Mouse (Mus musculus): Measurements from ENCODE around the gene Fbxo31. TPM values are rescaled to one million over a fixed set of nuclear protein-coding genes. Genes with fewer than 3 reads are reported as not detected.
"Not testable (repeated sequence)": the region's sequence is repeated elsewhere in the genome, so short reads cannot be mapped to it uniquely, and the experiment has no call there.

The Fbxo31 gene
- polyA plus RNA-seq, 1 experiment from 2014 or later = 39.6 TPM

DNA sequence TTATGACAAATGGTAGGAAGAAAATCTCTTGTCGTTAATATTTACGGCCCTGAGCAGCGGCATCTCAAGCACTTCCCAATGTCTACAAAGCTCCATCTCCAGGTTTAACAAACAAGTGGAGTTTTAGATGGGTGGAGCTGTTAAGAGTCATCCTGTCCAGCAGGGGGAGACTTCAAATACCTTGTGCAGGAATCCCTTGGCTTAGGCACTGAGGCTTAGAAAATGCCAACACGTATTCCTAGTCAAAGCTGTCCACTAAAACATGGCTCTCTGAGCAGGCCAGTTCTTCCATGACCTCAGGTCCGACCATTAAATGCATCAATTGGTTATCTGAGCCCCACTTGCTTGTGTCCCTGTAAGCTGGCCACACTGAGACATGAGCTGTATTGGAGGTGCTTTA is 29.1 kb upstream of the Fbxo31 start:
- H3K4me2 ChIP-seq (ENCODE audit: low read depth, low read length) = no peak overlapping the region
- no peak overlapping the region for H3K27ac ChIP-seq (ENCODE audit: low read depth, low read length)
- H3K36me3 ChIP-seq (ENCODE audit: control insufficient read depth, insufficient read depth, low read length) = peaks cover 59% of the 10 kb centered on the region
- no peaks in the 10 kb centered on the region for H3K4me1 ChIP-seq (ENCODE audit: control insufficient read depth, insufficient read depth, low read length)
- H3K27me3 ChIP-seq (ENCODE audit: control insufficient read depth, insufficient read depth, low read length) = no peaks in the 10 kb centered on the region
- WGBS = 89% methylated on average over 5 of the region's 5 CpGs
- H3K4me3 ChIP-seq (ENCODE audit: low read depth, low read length) = no peak overlapping the region
- no peak for ATAC-seq (ENCODE audit: low read depth)
- H3K9ac ChIP-seq (replicated peaks; ENCODE audit: low read depth, low read length) = no peak overlapping the region
- no peaks in the 10 kb centered on the region for H3K9me3 ChIP-seq (ENCODE audit: control insufficient read depth, low read length)

DNA sequence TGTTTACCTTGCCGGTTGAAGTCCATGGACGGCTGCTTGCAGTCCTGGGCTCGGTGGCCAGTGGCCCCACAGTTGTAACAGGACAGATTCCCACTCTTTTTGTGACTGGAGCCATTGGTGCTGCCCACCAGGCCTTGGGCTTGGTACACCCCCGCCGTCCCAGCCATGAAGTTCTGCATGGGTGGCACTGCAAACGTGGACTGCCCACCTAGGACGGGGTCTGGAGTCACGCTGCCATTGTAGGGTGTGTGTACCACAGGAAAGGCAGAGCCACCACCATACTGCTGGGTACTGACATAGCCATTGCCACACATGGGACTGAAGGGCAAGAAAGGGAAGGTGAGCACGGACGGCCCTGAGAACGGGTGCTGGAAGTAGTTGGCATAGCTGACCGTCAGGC is 25.2 kb upstream of the Fbxo31 start:
- no peak overlapping the region for H3K4me2 ChIP-seq (ENCODE audit: low read depth, low read length)
- no peak overlapping the region for H3K9ac ChIP-seq (replicated peaks; ENCODE audit: low read depth, low read length)
- H3K27ac ChIP-seq (ENCODE audit: low read depth, low read length) = no peak overlapping the region
- H3K27me3 ChIP-seq (ENCODE audit: control insufficient read depth, insufficient read depth, low read length) = no peaks in the 10 kb centered on the region
- peaks cover 83% of the 10 kb centered on the region for H3K36me3 ChIP-seq (ENCODE audit: control insufficient read depth, insufficient read depth, low read length)
- no peak overlapping the region for H3K4me3 ChIP-seq (ENCODE audit: low read depth, low read length)
- no peaks in the 10 kb centered on the region for H3K4me1 ChIP-seq (ENCODE audit: control insufficient read depth, insufficient read depth, low read length)
- no peak for ATAC-seq (ENCODE audit: low read depth)
- no peaks in the 10 kb centered on the region for H3K9me3 ChIP-seq (ENCODE audit: control insufficient read depth, low read length)
- WGBS = 93% methylated on average over 12 of the region's 12 CpGs

DNA sequence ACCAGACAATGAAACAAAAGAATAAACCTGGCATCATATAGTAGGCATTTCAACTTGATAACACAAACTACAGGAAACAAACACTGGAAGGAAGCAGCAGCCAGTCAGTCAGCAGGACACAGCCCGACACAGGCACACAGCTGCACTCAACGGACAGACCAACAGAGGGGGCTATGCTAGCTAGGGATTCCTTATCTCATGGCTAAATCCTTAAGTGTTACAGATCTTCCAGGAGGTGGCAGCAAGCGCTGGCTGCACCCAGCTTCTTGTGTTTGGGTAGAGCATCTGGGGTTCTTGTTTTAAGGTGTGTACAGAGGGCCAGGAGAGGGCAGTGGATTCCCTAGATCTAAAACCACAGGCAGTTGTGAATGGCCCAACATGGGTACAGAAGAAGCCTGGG is 24.3 kb upstream of the Fbxo31 start:
- peak; percentile 36; the same call in 1 of the 2 replicates for ATAC-seq (ENCODE audit: low read depth)
- 33% methylated on average over 3 of the region's 3 CpGs for WGBS

DNA sequence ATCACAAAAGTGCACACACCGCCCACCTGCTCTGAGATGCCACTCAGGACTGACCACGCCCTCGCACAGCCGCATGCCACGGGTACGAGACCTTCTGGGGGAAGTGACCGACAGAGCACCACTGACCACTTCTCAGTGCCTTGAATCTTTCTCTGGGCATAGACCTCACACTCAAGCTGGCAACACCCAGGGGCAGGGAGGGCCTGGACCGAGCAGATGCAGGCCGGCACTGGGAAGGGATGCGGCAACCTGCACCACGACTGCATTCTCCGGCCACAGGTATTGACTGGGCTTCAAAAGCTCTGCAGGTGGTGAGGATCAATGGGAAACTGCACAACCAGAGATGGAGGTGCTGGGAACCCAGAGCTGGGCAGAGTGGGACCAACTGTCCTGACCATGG is 23.8 kb upstream of the Fbxo31 start:
- H3K27me3 ChIP-seq (ENCODE audit: control insufficient read depth, insufficient read depth, low read length) = no peaks in the 10 kb centered on the region
- H3K9me3 ChIP-seq (ENCODE audit: control insufficient read depth, low read length) = no peaks in the 10 kb centered on the region
- H3K4me2 ChIP-seq (ENCODE audit: low read depth, low read length) = no peak overlapping the region
- no peak for ATAC-seq (ENCODE audit: low read depth)
- H3K4me1 ChIP-seq (ENCODE audit: control insufficient read depth, insufficient read depth, low read length) = no peaks in the 10 kb centered on the region
- no peak overlapping the region for H3K27ac ChIP-seq (ENCODE audit: low read depth, low read length)
- no peak overlapping the region for H3K9ac ChIP-seq (replicated peaks; ENCODE audit: low read depth, low read length)
- H3K36me3 ChIP-seq (ENCODE audit: control insufficient read depth, insufficient read depth, low read length) = peaks cover 80% of the 10 kb centered on the region
- H3K4me3 ChIP-seq (ENCODE audit: low read depth, low read length) = no peak overlapping the region
- 96% methylated on average over 12 of the region's 12 CpGs for WGBS

More for the DNA sequence above, 24.3 kb upstream of the Fbxo31 start:
- H3K27ac ChIP-seq (ENCODE audit: low read depth, low read length) = no peak overlapping the region
- H3K9me3 ChIP-seq (ENCODE audit: control insufficient read depth, low read length) = no peaks in the 10 kb centered on the region
- H3K4me1 ChIP-seq (ENCODE audit: control insufficient read depth, insufficient read depth, low read length) = no peaks in the 10 kb centered on the region
- no peak overlapping the region for H3K9ac ChIP-seq (replicated peaks; ENCODE audit: low read depth, low read length)
- no peaks in the 10 kb centered on the region for H3K27me3 ChIP-seq (ENCODE audit: control insufficient read depth, insufficient read depth, low read length)
- no peak overlapping the region for H3K4me3 ChIP-seq (ENCODE audit: low read depth, low read length)
- no peak overlapping the region for H3K4me2 ChIP-seq (ENCODE audit: low read depth, low read length)
- peaks cover 79% of the 10 kb centered on the region for H3K36me3 ChIP-seq (ENCODE audit: control insufficient read depth, insufficient read depth, low read length)

DNA sequence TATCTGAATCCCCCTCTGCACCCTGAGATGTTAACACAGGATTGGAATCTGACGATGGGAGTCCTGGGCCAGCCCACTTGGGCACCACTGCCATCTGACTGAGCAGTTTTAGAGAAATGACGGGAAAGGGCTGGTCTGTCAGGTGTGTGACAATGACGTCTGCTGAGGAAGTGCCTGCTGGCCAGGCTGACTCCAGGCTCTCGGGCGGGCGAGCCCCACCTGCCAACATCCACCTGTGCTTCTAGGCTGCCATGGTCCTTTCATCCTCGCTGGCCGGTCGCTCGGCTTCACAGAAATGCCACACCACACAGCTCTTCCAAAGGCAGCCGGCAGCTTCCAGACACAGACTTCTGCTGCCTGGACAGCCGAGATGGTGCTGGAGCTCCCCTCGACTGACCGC is 21.2 kb upstream of the Fbxo31 start:
- Histone ChIP-seq H3K27me3 (ENCODE audit: control insufficient read depth, insufficient read depth, low read length) (no peaks in the 10 kb centered on the region), H3K4me2 (ENCODE audit: low read depth, low read length) (no peak overlapping the region), H3K4me3 (ENCODE audit: low read depth, low read length) (no peak overlapping the region), H3K9ac (replicated peaks; ENCODE audit: low read depth, low read length) (no peak overlapping the region), H3K4me1 (ENCODE audit: control insufficient read depth, insufficient read depth, low read length) (no peaks in the 10 kb centered on the region), H3K36me3 (ENCODE audit: control insufficient read depth, insufficient read depth, low read length) (peaks cover 68% of the 10 kb centered on the region), H3K27ac (ENCODE audit: low read depth, low read length) (no peak overlapping the region), H3K9me3 (ENCODE audit: control insufficient read depth, low read length) (no peaks in the 10 kb centered on the region)
- 89% methylated on average over 14 of the region's 14 CpGs for WGBS
- no peak for ATAC-seq (ENCODE audit: low read depth)

DNA sequence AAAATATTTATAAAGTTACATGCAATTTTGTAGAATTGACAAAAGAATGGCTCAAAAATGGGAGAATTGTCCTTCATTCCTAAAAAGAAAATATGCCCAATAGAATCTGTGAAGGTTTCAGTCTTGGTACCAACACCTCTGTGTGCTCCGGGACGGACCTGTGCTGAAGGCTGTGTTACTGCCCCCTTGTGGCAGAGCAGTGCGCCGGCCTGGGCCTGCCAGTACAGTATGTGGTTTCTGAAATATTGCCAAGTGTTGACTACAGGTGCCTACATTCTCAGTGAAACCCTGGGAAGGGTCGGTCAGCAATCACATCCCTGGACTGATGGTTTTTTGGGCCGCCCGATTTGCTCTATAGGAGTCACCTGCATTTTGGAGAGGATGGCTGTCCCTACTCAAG is 20.3 kb upstream of the Fbxo31 start:
- Histone ChIP-seq H3K4me2 (ENCODE audit: low read depth, low read length) (no peak overlapping the region), H3K9ac (replicated peaks; ENCODE audit: low read depth, low read length) (no peak overlapping the region), H3K9me3 (ENCODE audit: control insufficient read depth, low read length) (no peaks in the 10 kb centered on the region), H3K36me3 (ENCODE audit: control insufficient read depth, insufficient read depth, low read length) (peaks cover 67% of the 10 kb centered on the region), H3K4me3 (ENCODE audit: low read depth, low read length) (no peak overlapping the region), H3K27ac (ENCODE audit: low read depth, low read length) (no peak overlapping the region), H3K27me3 (ENCODE audit: control insufficient read depth, insufficient read depth, low read length) (no peaks in the 10 kb centered on the region), H3K4me1 (ENCODE audit: control insufficient read depth, insufficient read depth, low read length) (no peaks in the 10 kb centered on the region)
- peak; percentile 68; the same call in 1 of the 2 replicates for ATAC-seq (ENCODE audit: low read depth)
- 33% methylated on average over 7 of the region's 7 CpGs for WGBS

DNA sequence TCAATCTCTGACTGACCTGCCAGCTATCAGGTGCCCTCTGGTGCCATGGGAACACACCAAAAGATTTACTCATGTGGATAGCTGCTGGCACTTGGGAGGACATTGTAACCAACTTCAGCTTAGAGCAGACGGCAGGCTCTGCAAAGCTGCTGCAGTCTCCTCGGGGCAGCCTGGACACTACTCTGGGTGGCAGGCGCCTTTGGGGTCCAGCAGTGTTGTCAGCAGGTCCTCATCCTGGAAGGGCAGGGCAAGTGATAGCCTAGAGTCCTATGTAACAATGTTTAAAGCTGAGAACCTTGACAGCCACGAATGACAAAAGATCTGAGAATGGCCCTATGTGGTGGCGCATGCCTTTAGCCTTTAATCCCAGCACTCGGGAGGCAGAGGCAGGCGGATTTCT is 19.6 kb upstream of the Fbxo31 start:
- whole genome bisulfite sequencing = 95% methylated on average over 7 of the region's 7 CpGs
- Histone ChIP-seq H3K4me2 (ENCODE audit: low read depth, low read length) (no peak overlapping the region), H3K4me1 (ENCODE audit: control insufficient read depth, insufficient read depth, low read length) (no peaks in the 10 kb centered on the region), H3K27ac (ENCODE audit: low read depth, low read length) (no peak overlapping the region), H3K9me3 (ENCODE audit: control insufficient read depth, low read length) (no peaks in the 10 kb centered on the region), H3K36me3 (ENCODE audit: control insufficient read depth, insufficient read depth, low read length) (peaks cover 68% of the 10 kb centered on the region), H3K4me3 (ENCODE audit: low read depth, low read length) (no peak overlapping the region), H3K27me3 (ENCODE audit: control insufficient read depth, insufficient read depth, low read length) (no peaks in the 10 kb centered on the region), H3K9ac (replicated peaks; ENCODE audit: low read depth, low read length) (no peak overlapping the region)
- ATAC-seq (ENCODE audit: low read depth) = no peak

DNA sequence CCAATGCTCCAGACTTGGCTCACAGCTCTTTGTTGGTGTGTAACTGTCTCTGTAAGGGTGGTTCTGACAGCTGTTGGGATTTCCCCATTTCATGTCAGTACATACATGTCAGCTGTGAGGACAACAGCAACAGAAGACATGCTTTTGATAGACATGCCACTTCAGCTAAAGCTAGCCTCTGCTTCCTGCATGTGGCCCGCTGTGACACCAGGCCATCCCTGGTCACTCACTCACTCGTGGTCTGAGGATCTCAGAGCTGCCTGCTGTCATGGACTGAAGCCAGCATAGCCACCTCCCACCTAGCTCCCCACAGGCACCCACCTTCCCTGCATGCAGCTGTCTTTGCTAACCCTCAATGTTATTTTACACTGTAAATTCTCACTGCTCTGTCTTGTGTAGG is 18.9 kb upstream of the Fbxo31 start:
- not testable (repeated sequence) for H3K27ac ChIP-seq (ENCODE audit: low read depth, low read length); H3K9me3 ChIP-seq (ENCODE audit: control insufficient read depth, low read length); H3K27me3 ChIP-seq (ENCODE audit: control insufficient read depth, insufficient read depth, low read length); H3K4me2 ChIP-seq (ENCODE audit: low read depth, low read length); H3K4me1 ChIP-seq (ENCODE audit: control insufficient read depth, insufficient read depth, low read length); H3K4me3 ChIP-seq (ENCODE audit: low read depth, low read length); H3K9ac ChIP-seq (replicated peaks; ENCODE audit: low read depth, low read length); ATAC-seq (ENCODE audit: low read depth)
- 68% methylated on average over 2 of the region's 2 CpGs for WGBS
- H3K36me3 ChIP-seq (ENCODE audit: control insufficient read depth, insufficient read depth, low read length) = peaks cover 62% of the 10 kb centered on the region

DNA sequence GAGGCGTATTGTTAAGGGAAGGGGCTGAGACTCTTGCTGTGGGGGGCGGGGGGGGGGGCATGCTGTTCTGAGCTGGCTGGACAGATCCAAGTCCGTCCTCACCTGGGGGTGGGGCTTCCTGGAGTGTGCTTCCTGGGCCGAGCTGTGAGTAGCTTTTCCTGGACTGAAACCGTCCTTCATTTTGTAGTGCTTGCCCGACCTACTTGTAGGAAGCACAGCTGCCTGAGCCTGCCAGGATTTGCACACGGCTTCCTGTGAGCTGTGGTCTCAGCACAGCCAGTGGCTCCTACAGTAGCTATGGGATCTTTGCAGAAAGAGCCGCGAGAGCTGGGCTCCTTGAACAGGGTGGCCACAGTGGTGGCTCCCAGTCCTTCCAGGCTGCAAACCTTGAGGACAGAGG is 15.4 kb upstream of the Fbxo31 start:
- no peak for ATAC-seq (ENCODE audit: low read depth)
- peaks cover 20% of the 10 kb centered on the region for H3K4me1 ChIP-seq (ENCODE audit: control insufficient read depth, insufficient read depth, low read length)
- H3K27me3 ChIP-seq (ENCODE audit: control insufficient read depth, insufficient read depth, low read length) = no peaks in the 10 kb centered on the region
- H3K27ac ChIP-seq (ENCODE audit: low read depth, low read length) = no peak overlapping the region
- peaks cover 30% of the 10 kb centered on the region for H3K36me3 ChIP-seq (ENCODE audit: control insufficient read depth, insufficient read depth, low read length)
- no peak overlapping the region for H3K4me2 ChIP-seq (ENCODE audit: low read depth, low read length)
- no peak overlapping the region for H3K9ac ChIP-seq (replicated peaks; ENCODE audit: low read depth, low read length)
- H3K4me3 ChIP-seq (ENCODE audit: low read depth, low read length) = no peak overlapping the region
- no peaks in the 10 kb centered on the region for H3K9me3 ChIP-seq (ENCODE audit: control insufficient read depth, low read length)
- WGBS = 91% methylated on average over 9 of the region's 9 CpGs

DNA sequence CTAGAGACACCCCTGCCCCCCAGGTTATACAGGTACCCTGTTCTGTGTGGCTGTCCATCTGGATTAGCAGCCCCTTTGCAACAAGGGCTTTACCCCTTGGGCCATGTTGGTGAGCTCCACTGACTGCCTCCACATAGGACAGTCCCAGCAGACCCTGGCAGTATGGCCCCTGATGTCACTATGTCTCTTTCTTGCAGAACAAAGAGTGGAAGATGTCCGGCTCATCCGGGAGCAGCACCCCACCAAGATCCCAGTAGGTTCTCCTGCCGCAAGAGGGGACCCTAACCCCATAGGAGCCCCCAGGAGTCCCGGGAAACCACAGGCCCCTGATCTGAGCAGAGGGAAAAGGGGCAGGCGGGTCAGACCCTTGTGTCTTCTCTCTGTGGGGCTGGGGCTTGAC is 14.7 kb upstream of the Fbxo31 start:
- ATAC-seq (ENCODE audit: low read depth) = no peak
- Histone ChIP-seq H3K9me3 (ENCODE audit: control insufficient read depth, low read length) (no peaks in the 10 kb centered on the region), H3K27ac (ENCODE audit: low read depth, low read length) (no peak overlapping the region), H3K4me1 (ENCODE audit: control insufficient read depth, insufficient read depth, low read length) (peaks cover 20% of the 10 kb centered on the region), H3K27me3 (ENCODE audit: control insufficient read depth, insufficient read depth, low read length) (no peaks in the 10 kb centered on the region), H3K36me3 (ENCODE audit: control insufficient read depth, insufficient read depth, low read length) (peaks cover 28% of the 10 kb centered on the region), H3K4me3 (ENCODE audit: low read depth, low read length) (no peak overlapping the region), H3K9ac (replicated peaks; ENCODE audit: low read depth, low read length) (no peak overlapping the region), H3K4me2 (ENCODE audit: low read depth, low read length) (no peak overlapping the region)
- WGBS = 91% methylated on average over 5 of the region's 5 CpGs
